Mouse (Mus musculus) retina, postnatal 7 days (tissue): Measurements from ENCODE around the gene Zfp961.
"Not testable (repeated sequence)": the region's sequence is repeated elsewhere in the genome, so short reads cannot be mapped to it uniquely, and the experiment has no call there.

Source experiments
- DNase-seq: peaks from one replicate; pipeline ENCODE4 v3.0.0-alpha.2; 2012; ENCODE audit warnings: low read depth, low spot score

Gene Zfp961

DNA sequence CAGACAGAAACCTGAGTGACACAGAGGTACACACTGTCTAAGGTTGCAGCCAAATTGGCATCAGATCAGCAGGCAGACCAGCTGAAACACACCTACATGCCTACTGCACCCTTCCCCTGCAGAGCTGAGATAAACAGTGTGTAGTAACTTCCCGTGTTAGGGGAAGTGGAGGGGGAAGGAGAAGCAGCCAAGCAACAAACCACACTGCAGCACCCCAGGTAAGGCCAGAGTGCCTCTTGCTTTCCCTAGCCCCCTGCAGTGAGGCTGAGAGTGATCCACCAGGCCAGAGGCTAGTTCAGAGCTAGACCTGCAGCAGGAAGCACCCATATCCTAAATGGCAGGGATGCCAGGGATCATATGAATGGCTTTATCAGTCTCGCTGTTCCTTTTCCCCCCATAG lies 66.5 kb downstream of the Zfp961 start:
- DNase-seq: not testable (repeated sequence)

- no peak for DNase-seq
Measured at GRCm38 (mm10) chr8:72018141-72018540, 67.3 kb downstream of the Zfp961 start.

DNA sequence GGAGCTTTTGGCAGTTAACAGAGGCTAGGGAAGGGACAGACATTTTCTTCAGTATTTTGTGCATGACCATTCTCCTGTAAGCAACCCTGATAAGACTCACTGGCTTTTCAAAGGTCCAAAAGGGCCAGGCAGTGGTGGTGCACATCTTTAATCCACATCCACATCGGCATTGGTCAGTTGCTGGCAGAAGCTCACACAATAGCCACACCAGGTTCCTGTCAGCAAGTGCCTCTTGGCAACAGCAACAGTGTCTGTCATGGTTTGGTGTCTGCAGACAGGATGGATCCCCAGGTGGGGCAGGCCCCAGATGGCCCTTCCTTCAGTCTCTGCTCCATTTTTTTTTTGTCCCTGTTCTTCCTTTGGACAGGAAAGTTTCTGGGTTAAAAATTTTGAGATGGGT lies 68.2 kb downstream of the Zfp961 start:
- DNase-seq: not testable (repeated sequence)

- DNase-seq: no peak
Measured at GRCm38 (mm10) chr8:72019816-72020215, 69.0 kb downstream of the Zfp961 start.

DNA sequence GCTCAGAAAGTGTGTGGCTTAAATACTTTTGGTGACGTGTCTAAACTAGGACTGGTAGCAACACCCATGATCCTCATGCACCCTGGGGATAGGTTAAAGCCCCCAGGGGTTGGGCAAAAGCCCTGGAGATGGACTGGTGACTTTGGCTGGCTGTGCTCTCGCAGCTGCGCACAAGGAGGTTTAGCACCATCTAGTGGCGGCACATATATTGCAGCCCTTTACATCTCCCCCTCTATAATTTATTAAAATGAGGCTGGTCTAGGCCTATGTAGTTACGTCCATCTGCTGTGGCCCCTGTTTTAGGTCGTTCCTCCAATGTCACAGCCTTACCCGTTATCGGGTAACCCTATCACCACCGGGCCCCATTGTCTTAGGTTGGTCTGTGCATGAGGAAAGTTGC lies 74.0 kb downstream of the Zfp961 start:
- DNase-seq: not testable (repeated sequence)

DNA sequence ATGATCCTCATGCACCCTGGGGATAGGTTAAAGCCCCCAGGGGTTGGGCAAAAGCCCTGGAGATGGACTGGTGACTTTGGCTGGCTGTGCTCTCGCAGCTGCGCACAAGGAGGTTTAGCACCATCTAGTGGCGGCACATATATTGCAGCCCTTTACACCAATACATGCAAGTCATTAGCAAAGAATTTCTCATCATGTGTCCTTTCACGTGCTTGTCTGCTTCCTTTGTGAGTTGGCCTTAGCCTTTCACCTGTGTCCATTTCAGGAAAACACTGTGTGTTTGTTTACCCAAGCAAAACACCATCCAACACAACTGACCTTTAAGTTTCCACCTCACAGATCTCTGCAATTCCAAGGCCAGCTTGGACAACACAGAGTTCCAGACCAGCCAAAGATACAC lies 82.1 kb downstream of the Zfp961 start:
- peak; percentile 30 for DNase-seq

GRCm38 (mm10) chr8:72040918-72041317 lies 90.1 kb downstream of the Zfp961 start, which contains the start of gene Olfr372:
Gene Olfr372, plus strand, starts transcription at chr8:72041218.
- not testable (repeated sequence) for DNase-seq

- DNase-seq: no peak
Measured at GRCm38 (mm10) chr8:72042493-72042892, 91.7 kb downstream of the Zfp961 start.
